In the genomic region with DNA sequence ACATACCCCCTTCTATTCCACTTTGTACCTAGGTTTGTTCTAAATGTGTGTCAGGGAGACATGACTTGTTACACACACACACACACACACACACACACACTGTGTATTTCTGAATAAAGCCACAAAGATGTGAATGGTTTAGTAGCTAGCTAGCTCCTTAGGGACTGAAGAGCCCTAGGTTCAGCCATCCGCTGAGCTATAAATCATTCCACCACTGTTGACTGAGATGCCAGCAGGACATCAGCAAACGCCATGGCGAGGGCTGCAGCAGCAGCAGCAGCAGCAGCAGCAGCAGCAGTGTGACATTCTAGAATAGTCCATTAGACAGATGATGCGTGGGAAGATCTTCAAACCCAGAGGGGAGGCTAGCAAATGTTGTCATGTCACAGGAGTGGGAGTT, we compare ENCODE assay signal across 23 mouse cellular contexts.
DNase-seq lines count a peak whose midpoint lies in the region; ATAC-seq lines count a peak whose summit lies in the region.
"Had no signal": no experiment of that assay in that cellular context is flagged by ENCODE, and none has a peak within 500 bp of the region (broad histone marks: within the 10 kb centered on the region; RNA-seq: fewer than 3 reads in every experiment).

No protein-coding gene starts in this region.

- no peak overlapping the region for H3K4me3 ChIP-seq in forebrain, embryonic 14.5 days (ENCODE audit: low read depth, low read length)
- H3K4me3 ChIP-seq in forebrain, embryonic 11.5 days (ENCODE audit: low read depth, low read length): no peak overlapping the region
- no peak overlapping the region for H3K4me3 ChIP-seq in midbrain, embryonic 12.5 days
- H3K4me3 ChIP-seq in midbrain, embryonic 11.5 days (ENCODE audit: low read depth, low read length): no peak overlapping the region
- H3K4me3 ChIP-seq: embryonic facial prominence, embryonic 10.5 days; forebrain, embryonic 13.5 days; heart, adult 2 months; heart, embryonic 15.5 days; limb, embryonic 13.5 days had no signal

- H3K27ac ChIP-seq in forebrain, embryonic 14.5 days (ENCODE audit: low read depth, low read length): no peak overlapping the region
- H3K27ac ChIP-seq in forebrain, embryonic 11.5 days (ENCODE audit: low read depth, low read length): no peak overlapping the region
- peak overlapping the region; percentile 58 for H3K27ac ChIP-seq in midbrain, embryonic 12.5 days (replicated peaks)
- H3K27ac ChIP-seq in midbrain, embryonic 11.5 days (ENCODE audit: low read depth, low read length): no peak overlapping the region
- H3K27ac ChIP-seq: embryonic facial prominence, embryonic 10.5 days; forebrain, embryonic 13.5 days; heart, adult 2 months; heart, embryonic 15.5 days; limb, embryonic 13.5 days; liver, embryonic 14.5 days had no signal

- 27% methylated on average over 4 of the region's 4 CpGs for WGBS in forebrain, embryonic 14.5 days
- 22% methylated on average over 4 of the region's 4 CpGs for WGBS in forebrain, embryonic 11.5 days
- WGBS in midbrain, embryonic 12.5 days: 41% methylated on average over 4 of the region's 4 CpGs
- WGBS in midbrain, embryonic 11.5 days: 43% methylated on average over 4 of the region's 4 CpGs

- no peaks in the 10 kb centered on the region for H3K9me3 ChIP-seq in forebrain, embryonic 14.5 days (replicated peaks; ENCODE audit: control insufficient read depth, low read length)
- 0 out of 2 replicates have a peak, but pooled peaks cover 3% of the 10 kb centered on the region for H3K9me3 ChIP-seq in forebrain, embryonic 11.5 days (ENCODE audit: control insufficient read depth, low read length)
- H3K9me3 ChIP-seq in midbrain, embryonic 12.5 days: no peaks in the 10 kb centered on the region
- no peaks in the 10 kb centered on the region; the same call in 1 of the 2 replicates for H3K9me3 ChIP-seq in midbrain, embryonic 11.5 days (ENCODE audit: control insufficient read depth, low read length)
- H3K9me3 ChIP-seq: embryonic facial prominence, embryonic 10.5 days; heart, embryonic 15.5 days; limb, embryonic 13.5 days had no signal

- DNase-seq in forebrain, embryonic 14.5 days (ENCODE audit: low spot score): no peak
- DNase-seq in forebrain, embryonic 11.5 days (ENCODE audit: low spot score): no peak
- no peak for DNase-seq in midbrain, embryonic 11.5 days (ENCODE audit: low spot score, missing footprints)
- peak; percentile 17 for DNase-seq in brain, adult 2 months (ENCODE audit: low read depth, low spot score)
- DNase-seq in mesoderm, embryonic 11.5 days (ENCODE audit: low read depth, low spot score): peak; percentile 79
- no peak for DNase-seq in right cerebral cortex, postnatal 10 days (ENCODE audit: low spot score in 2 of 2)
- DNase-seq in thymus, postnatal 36 days: no peak
- DNase-seq: adrenal gland, postnatal 10 days; cerebellum, adult 11 months; cerebellum, postnatal 10 days; gastrocnemius, postnatal 25 days; heart, adult 2 months; thymus, postnatal 4 days had no signal

- H3K4me2 ChIP-seq in forebrain, embryonic 14.5 days (ENCODE audit: low read length): no peak overlapping the region
- no peak overlapping the region for H3K4me2 ChIP-seq in forebrain, embryonic 11.5 days (ENCODE audit: low read depth, low read length, severe bottlenecking)
- no peak overlapping the region for H3K4me2 ChIP-seq in midbrain, embryonic 12.5 days (replicated peaks)
- no peak overlapping the region for H3K4me2 ChIP-seq in midbrain, embryonic 11.5 days
- H3K4me2 ChIP-seq: heart, embryonic 15.5 days had no signal

- no peaks in the 10 kb centered on the region for H3K36me3 ChIP-seq in forebrain, embryonic 14.5 days (ENCODE audit: control insufficient read depth, insufficient read depth, low read length)
- no peaks in the 10 kb centered on the region for H3K36me3 ChIP-seq in forebrain, embryonic 11.5 days (ENCODE audit: control insufficient read depth, insufficient read depth, low read length)
- H3K36me3 ChIP-seq in midbrain, embryonic 12.5 days: no peaks in the 10 kb centered on the region
- H3K36me3 ChIP-seq in midbrain, embryonic 11.5 days (ENCODE audit: control insufficient read depth, insufficient read depth, low read length): no peaks in the 10 kb centered on the region
- H3K36me3 ChIP-seq: embryonic facial prominence, embryonic 10.5 days; heart, embryonic 15.5 days; limb, embryonic 13.5 days had no signal

- H3K4me1 ChIP-seq in forebrain, embryonic 14.5 days (ENCODE audit: control insufficient read depth, insufficient read depth, low read length): peaks cover 4% of the 10 kb centered on the region; the same call in 1 of the 2 replicates
- peaks cover 6% of the 10 kb centered on the region; the same call in 1 of the 2 replicates for H3K4me1 ChIP-seq in forebrain, embryonic 11.5 days (replicated peaks; ENCODE audit: control insufficient read depth, insufficient read depth, low read length)
- peaks cover 9% of the 10 kb centered on the region; the same call in 1 of the 2 replicates for H3K4me1 ChIP-seq in midbrain, embryonic 12.5 days
- no peaks in the 10 kb centered on the region for H3K4me1 ChIP-seq in midbrain, embryonic 11.5 days (ENCODE audit: control insufficient read depth, insufficient read depth, low read length)
- H3K4me1 ChIP-seq: heart, embryonic 15.5 days had no signal

- H3K9ac ChIP-seq in forebrain, embryonic 14.5 days (ENCODE audit: low read length): no peak overlapping the region
- H3K9ac ChIP-seq in forebrain, embryonic 11.5 days (ENCODE audit: low read length): no peak overlapping the region
- H3K9ac ChIP-seq in midbrain, embryonic 12.5 days (replicated peaks): no peak overlapping the region
- no peak overlapping the region for H3K9ac ChIP-seq in midbrain, embryonic 11.5 days (ENCODE audit: low read length)
- H3K9ac ChIP-seq: forebrain, embryonic 13.5 days; heart, embryonic 15.5 days; limb, embryonic 13.5 days; liver, embryonic 14.5 days had no signal

- no peaks in the 10 kb centered on the region for H3K27me3 ChIP-seq in forebrain, embryonic 14.5 days (replicated peaks; ENCODE audit: control insufficient read depth, insufficient read depth, low read length)
- no peaks in the 10 kb centered on the region; the same call in 1 of the 2 replicates for H3K27me3 ChIP-seq in forebrain, embryonic 11.5 days (ENCODE audit: control insufficient read depth, insufficient read depth, low read length)
- H3K27me3 ChIP-seq in midbrain, embryonic 12.5 days: peaks cover 12% of the 10 kb centered on the region; the same call in 1 of the 2 replicates
- no peaks in the 10 kb centered on the region; the same call in 1 of the 2 replicates for H3K27me3 ChIP-seq in midbrain, embryonic 11.5 days (ENCODE audit: control insufficient read depth, insufficient read depth, low read length)
- H3K27me3 ChIP-seq: forebrain, embryonic 13.5 days had no signal

- peak; percentile 10; the same call in 1 of the 2 replicates for ATAC-seq in forebrain, embryonic 14.5 days
- ATAC-seq in forebrain, embryonic 11.5 days (replicated peaks; ENCODE audit: low FRiP score): no peak
- no peak for ATAC-seq in midbrain, embryonic 12.5 days (ENCODE audit: low FRiP score, low read depth)
- ATAC-seq in midbrain, embryonic 11.5 days (ENCODE audit: low FRiP score): no peak
- ATAC-seq: activated CD4-positive, CD25-positive, alpha-beta regulatory T cell, adult 4 months; CD4-positive, CD25-positive, alpha-beta regulatory T cell, adult 4 months; intestine, embryonic 16.5 days; lung, postnatal 0 days had no signal

Comparison
In these comparisons a context has a peak if more than half of its experiments do, and no peak if none do; other contexts are left out.
1. DNase-seq: peak in brain, adult 2 months (single experiment) and mesoderm, embryonic 11.5 days (single experiment); none in forebrain, embryonic 14.5 days (single experiment), forebrain, embryonic 11.5 days (single experiment), midbrain, embryonic 11.5 days (single experiment), right cerebral cortex, postnatal 10 days (0 of 2) and thymus, postnatal 36 days (0 of 2).